Mouse (Mus musculus) liver, embryonic 16.5 days (tissue): Measurements from ENCODE around the gene Fkrp. TPM values are rescaled to one million over a fixed set of nuclear protein-coding genes. Genes with fewer than 3 reads are reported as not detected.
A peak's percentile ranks its signal among the peaks of the same experiment; 100 is the strongest.

Experiments
- ATAC-seq: fragments of 200-750 bp; cut with Nextera tagmentation; 2 replicates; pipeline ENCODE4 v1.8.0; 2017; ENCODE audit warnings: low read depth, mild to moderate bottlenecking, moderate number of reproducible peaks, moderate library complexity
- H3K27ac ChIP-seq: fragments of 300-500 bp; sonication (generic); 2 replicates; pipeline ENCODE4 v1.5.1; 2014; ENCODE audit warnings: mild to moderate bottlenecking, low read length
- H3K27me3 ChIP-seq: fragments of 300-500 bp; sonication (generic); 2 replicates; pipeline ENCODE4 v1.6.1; 2014; ENCODE audit warnings: low read depth, low read length, mixed read lengths; ENCODE audit not compliant: control insufficient read depth, insufficient read depth
- H3K36me3 ChIP-seq: fragments of 300-500 bp; sonication (generic); 2 replicates; pipeline ENCODE4 v1.6.1; 2014; ENCODE audit warnings: mild to moderate bottlenecking; ENCODE audit not compliant: control insufficient read depth, insufficient read depth
- H3K4me1 ChIP-seq: fragments of 300-500 bp; sonication (generic); 2 replicates; pipeline ENCODE4 v1.6.1; 2014; ENCODE audit warnings: low read depth, low read length, mixed read lengths; ENCODE audit not compliant: control insufficient read depth
- H3K4me2 ChIP-seq: fragments of 300-500 bp; sonication (generic); 2 replicates; pipeline ENCODE4 v1.6.1; 2014; ENCODE audit warnings: low read depth, low read length, mixed read lengths
- H3K4me3 ChIP-seq: fragments of 300-500 bp; sonication (generic); 2 replicates; pipeline ENCODE4 v1.5.1; 2014; ENCODE audit warnings: low read depth, mild to moderate bottlenecking, low read length
- H3K9ac ChIP-seq: fragments of 300-500 bp; sonication (generic); 2 replicates; pipeline ENCODE4 v1.6.1; 2014; ENCODE audit warnings: low read depth, low read length
- H3K9me3 ChIP-seq: fragments of 300-500 bp; sonication (generic); replicated peaks from 2 replicates; pipeline ENCODE4 v1.6.1; 2016; ENCODE audit warnings: low read length; ENCODE audit not compliant: control insufficient read depth
- WGBS: fragments of 180-500 bp; shearing (Covaris S2); extraction: QIAGEN DNeasy Blood & Tissue Kit; methylation state at CpG from one replicate; pipeline ENCODE4 v1.1.7; 2014; ENCODE audit not compliant: insufficient replicate concordance; 5-methylcytosine and 5-hydroxymethylcytosine counted together
- polyA plus RNA-seq: library from polyadenylated mRNA; unstranded; fragments of >200 nt; fragmentation: Nextera tagmentation; extraction: Ambion mirVana; gene quantifications from 2 replicates; pipeline ENCODE4 v1.2.1, GENCODE M21; 2015

Fkrp gene
- polyA plus RNA-seq, 1 experiment from 2014 or later: 8.9 TPM

- 79% methylated on average over 8 of the region's 8 CpGs for WGBS
- H3K27me3 ChIP-seq: no peaks in the 10 kb centered on the region
- H3K4me3 ChIP-seq: peak overlapping the region; percentile 96
- peaks cover 33% of the 10 kb centered on the region for H3K4me1 ChIP-seq
- H3K27ac ChIP-seq: peak overlapping the region; percentile 99
- no peak for ATAC-seq
- peaks cover 56% of the 10 kb centered on the region for H3K36me3 ChIP-seq
- peak overlapping the region; percentile 84 for H3K4me2 ChIP-seq
- no peaks in the 10 kb centered on the region for H3K9me3 ChIP-seq
- peak overlapping the region; percentile 98 for H3K9ac ChIP-seq
These were observed 30.9 kb downstream of the Fkrp start for GRCm38 (mm10) chr7:16785541-16786083.

GRCm38 (mm10) chr7:16784498-16784976 is 32.0 kb downstream of the Fkrp start:
- peak overlapping the region; percentile 98 for H3K9ac ChIP-seq

GRCm38 (mm10) chr7:16783758-16784415 is 32.6 kb downstream of the Fkrp start:
- Histone ChIP-seq H3K4me3 (peak overlapping the region; percentile 96), H3K9ac (peak overlapping the region; percentile 98), H3K27ac (peak overlapping the region; percentile 99), H3K4me1 (peaks cover 36% of the 10 kb centered on the region), H3K9me3 (no peaks in the 10 kb centered on the region), H3K36me3 (peaks cover 39% of the 10 kb centered on the region), H3K4me2 (peak overlapping the region; percentile 84), H3K27me3 (no peaks in the 10 kb centered on the region)
- WGBS: 36% methylated on average over 17 of the region's 17 CpGs
- ATAC-seq: no peak

More at GRCm38 (mm10) chr7:16784498-16784976, 32.0 kb downstream of the Fkrp start:
- WGBS: 54% methylated on average over 10 of the region's 10 CpGs
- peaks cover 46% of the 10 kb centered on the region for H3K36me3 ChIP-seq
- no peaks in the 10 kb centered on the region for H3K27me3 ChIP-seq
- ATAC-seq: peak; percentile 38
- peaks cover 36% of the 10 kb centered on the region for H3K4me1 ChIP-seq
- no peaks in the 10 kb centered on the region for H3K9me3 ChIP-seq
- H3K4me3 ChIP-seq: peak overlapping the region; percentile 96
- peak overlapping the region; percentile 84 for H3K4me2 ChIP-seq
- peak overlapping the region; percentile 99 for H3K27ac ChIP-seq

- peaks cover 36% of the 10 kb centered on the region for H3K4me1 ChIP-seq
- H3K27ac ChIP-seq: peak overlapping the region; percentile 99
- ATAC-seq: peak; percentile 90
- no peaks in the 10 kb centered on the region for H3K9me3 ChIP-seq
- 6% methylated on average over 10 of the region's 10 CpGs for WGBS
- no peaks in the 10 kb centered on the region for H3K27me3 ChIP-seq
- H3K4me2 ChIP-seq: peak overlapping the region; percentile 84
- H3K4me3 ChIP-seq: peak overlapping the region; percentile 96
- peaks cover 33% of the 10 kb centered on the region for H3K36me3 ChIP-seq
- H3K9ac ChIP-seq: peak overlapping the region; percentile 98
These were observed 33.3 kb downstream of the Fkrp start for GRCm38 (mm10) chr7:16783224-16783688.

- H3K27me3 ChIP-seq: no peaks in the 10 kb centered on the region
- H3K36me3 ChIP-seq: peaks cover 27% of the 10 kb centered on the region
- ATAC-seq: no peak
- H3K4me2 ChIP-seq: peak overlapping the region; percentile 84
- peaks cover 36% of the 10 kb centered on the region for H3K4me1 ChIP-seq
- H3K27ac ChIP-seq: peak overlapping the region; percentile 99
- WGBS: 1% methylated on average over 11 of the region's 11 CpGs
- peak overlapping the region; percentile 96 for H3K4me3 ChIP-seq
- no peaks in the 10 kb centered on the region for H3K9me3 ChIP-seq
- H3K9ac ChIP-seq: peak overlapping the region; percentile 98
These were observed 33.9 kb downstream of the Fkrp start for GRCm38 (mm10) chr7:16782555-16783125.

GRCm38 (mm10) chr7:16781816-16782554 is 34.5 kb downstream of the Fkrp start:
- peaks cover 22% of the 10 kb centered on the region for H3K36me3 ChIP-seq
- peak overlapping the region; percentile 99 for H3K27ac ChIP-seq
- H3K9me3 ChIP-seq: no peaks in the 10 kb centered on the region
- peak overlapping the region; percentile 84 for H3K4me2 ChIP-seq
- H3K9ac ChIP-seq: peak overlapping the region; percentile 98
- no peaks in the 10 kb centered on the region for H3K27me3 ChIP-seq
- WGBS: under 1% methylated on average over 60 of the region's 60 CpGs
- peaks cover 36% of the 10 kb centered on the region for H3K4me1 ChIP-seq
- peak overlapping the region; percentile 96 for H3K4me3 ChIP-seq
- ATAC-seq: no peak

- Histone ChIP-seq H3K9ac (peak overlapping the region; percentile 98), H3K27ac (peak overlapping the region; percentile 99), H3K27me3 (no peaks in the 10 kb centered on the region), H3K4me1 (peaks cover 35% of the 10 kb centered on the region), H3K4me3 (peak overlapping the region; percentile 96), H3K36me3 (peaks cover 17% of the 10 kb centered on the region), H3K4me2 (peak overlapping the region; percentile 84), H3K9me3 (no peaks in the 10 kb centered on the region)
- under 1% methylated on average over 10 of the region's 10 CpGs for WGBS
- ATAC-seq: no peak
These were observed 35.0 kb downstream of the Fkrp start for GRCm38 (mm10) chr7:16781555-16781815.

- no peaks in the 10 kb centered on the region for H3K9me3 ChIP-seq
- H3K9ac ChIP-seq: peak within 1 kb of the TSS; percentile 98
- 2% methylated on average over 34 of the region's 34 CpGs for WGBS
- H3K4me2 ChIP-seq: peak within 1 kb of the TSS; percentile 84
- H3K27me3 ChIP-seq: no peaks in the 10 kb centered on the region
- ATAC-seq: peak; percentile 60
- peaks cover 31% of the 10 kb centered on the region for H3K4me1 ChIP-seq
- peak within 1 kb of the TSS; percentile 99 for H3K27ac ChIP-seq
- peak within 1 kb of the TSS; percentile 96 for H3K4me3 ChIP-seq
- peaks cover 12% of the 10 kb centered on the region for H3K36me3 ChIP-seq
These were observed 35.5 kb downstream of the Fkrp start, which contains the start of gene Slc1a5 for GRCm38 (mm10) chr7:16780825-16781554. Gene Slc1a5 (plus strand): TSS chr7:16781340.
